Mouse (Mus musculus) kidney, adult 8-10 months (tissue): Measurements from ENCODE around the gene Tspan5.

Experiments used
- DNase-seq, 2 experiments: peaks; one replicate each; pipeline ENCODE4 v3.0.0; 2022

Tspan5 gene

GRCm38 (mm10) chr3:138741649-138742565 is at the start of gene Tspan5:
Tspan5 (plus strand) TSS chr3:138742195.
- peak; percentile 57 to 65 for DNase-seq

GRCm38 (mm10) chr3:138692302-138692701 is 49.7 kb upstream of the Tspan5 start:
- DNase-seq, result no peak

GRCm38 (mm10) chr3:138703399-138703798 is 38.6 kb upstream of the Tspan5 start:
- peak; percentile 65 to 74 for DNase-seq

- DNase-seq, result no peak
Observed at GRCm38 (mm10) chr3:138704469-138704868, 37.5 kb upstream of the Tspan5 start.

GRCm38 (mm10) chr3:138705875-138706274 is 36.1 kb upstream of the Tspan5 start:
- DNase-seq, result no peak

GRCm38 (mm10) chr3:138709183-138709582 is 32.8 kb upstream of the Tspan5 start:
- DNase-seq, result no peak

GRCm38 (mm10) chr3:138711971-138712370 is 30.0 kb upstream of the Tspan5 start:
- no peak for DNase-seq

GRCm38 (mm10) chr3:138712452-138713140 is 29.4 kb upstream of the Tspan5 start:
- DNase-seq, result no peak

- no peak for DNase-seq
Observed at GRCm38 (mm10) chr3:138713141-138713540, 28.9 kb upstream of the Tspan5 start.

GRCm38 (mm10) chr3:138714788-138715187 is 27.2 kb upstream of the Tspan5 start:
- DNase-seq, result no peak

GRCm38 (mm10) chr3:138715212-138715611 is 26.8 kb upstream of the Tspan5 start:
- no peak for DNase-seq

GRCm38 (mm10) chr3:138717040-138717439 is 25.0 kb upstream of the Tspan5 start:
- DNase-seq, result no peak

GRCm38 (mm10) chr3:138722152-138722551 is 19.8 kb upstream of the Tspan5 start:
- no peak for DNase-seq

- DNase-seq, result no peak
Observed at GRCm38 (mm10) chr3:138727571-138727970, 14.4 kb upstream of the Tspan5 start.

- no peak for DNase-seq
Observed at GRCm38 (mm10) chr3:138728840-138729239, 13.2 kb upstream of the Tspan5 start.

GRCm38 (mm10) chr3:138730812-138731211 is 11.2 kb upstream of the Tspan5 start:
- no peak for DNase-seq

- DNase-seq, result no peak
Observed at GRCm38 (mm10) chr3:138735760-138736159, 6.2 kb upstream of the Tspan5 start.

GRCm38 (mm10) chr3:138739150-138739700 is 2.8 kb upstream of the Tspan5 start:
- no peak for DNase-seq

GRCm38 (mm10) chr3:138740291-138740690 is 1.7 kb upstream of the Tspan5 start:
- no peak for DNase-seq

GRCm38 (mm10) chr3:138740843-138741540 is 1.0 kb upstream of the Tspan5 start:
- no peak for DNase-seq

GRCm38 (mm10) chr3:138742566-138742930 is 553 bp downstream of the Tspan5 start:
- no peak for DNase-seq

- peak; percentile 54 to 65 for DNase-seq
Observed at GRCm38 (mm10) chr3:138743061-138743671, 1.2 kb downstream of the Tspan5 start.
